Mouse (Mus musculus) stomach, postnatal 0 days (tissue): ENCODE results near the gene Prkcb. TPM values are rescaled to one million over a fixed set of nuclear protein-coding genes. Genes with fewer than 3 reads are reported as not detected.

Experiments
- ATAC-seq: fragments of 200-750 bp; cut with Nextera tagmentation; 2 replicates; pipeline ENCODE4 v1.8.0; 2017; ENCODE audit not compliant: low FRiP score, low TSS enrichment
- DNase-seq: peaks from one replicate; pipeline ENCODE4 v3.0.0-alpha.2; 2016; ENCODE audit warnings: low spot score
- H3K27ac ChIP-seq: fragments of 300-500 bp; sonication (generic); replicated peaks from 2 replicates; pipeline ENCODE4 v1.5.1; 2014; ENCODE audit warnings: mild to moderate bottlenecking, control low read depth
- H3K27me3 ChIP-seq: fragments of 300-500 bp; sonication (generic); 2 replicates; pipeline ENCODE4 v1.6.1; 2014; ENCODE audit warnings: low read length; ENCODE audit not compliant: control insufficient read depth, insufficient read depth
- H3K36me3 ChIP-seq: fragments of 300-500 bp; sonication (generic); 2 replicates; pipeline ENCODE4 v1.6.1; 2014; ENCODE audit warnings: low read length, mixed read lengths; ENCODE audit not compliant: control insufficient read depth, insufficient read depth
- H3K4me1 ChIP-seq: fragments of 300-500 bp; sonication (generic); replicated peaks from 2 replicates; pipeline ENCODE4 v1.6.1; 2014; ENCODE audit warnings: antibody characterized with exemption; ENCODE audit not compliant: control insufficient read depth, insufficient read depth
- H3K4me2 ChIP-seq: fragments of 300-500 bp; sonication (generic); replicated peaks from 2 replicates; pipeline ENCODE4 v1.6.1; 2014; ENCODE audit warnings: low read depth, mild to moderate bottlenecking, control low read depth, moderate library complexity
- H3K4me3 ChIP-seq: fragments of 300-500 bp; sonication (generic); 2 replicates; pipeline ENCODE4 v1.5.1; 2014; ENCODE audit warnings: low read depth, low read length, control low read depth
- H3K9ac ChIP-seq: fragments of 300-500 bp; sonication (generic); 2 replicates; pipeline ENCODE4 v1.6.1; 2014; ENCODE audit warnings: mild to moderate bottlenecking, low read length, control low read depth, mixed read lengths
- H3K9me3 ChIP-seq: fragments of 300-500 bp; sonication (generic); 2 replicates; pipeline ENCODE4 v1.6.1; 2016; ENCODE audit warnings: low read length; ENCODE audit not compliant: control insufficient read depth
- CTCF ChIP-seq: IDR thresholded peaks from 2 replicates; pipeline ENCODE4 v1.5.1; 2016; ENCODE audit warnings: antibody characterized with exemption, low read depth, mild to moderate bottlenecking, moderate library complexity
- EP300 ChIP-seq: optimal IDR thresholded peaks from 2 replicates; pipeline ENCODE3; 2016; ENCODE audit warnings: antibody characterized with exemption
- WGBS: fragments of 180-500 bp; shearing (Covaris S2); extraction: QIAGEN DNeasy Blood & Tissue Kit; methylation state at CpG from one replicate; pipeline ENCODE4 v1.1.7; 2014; 5-methylcytosine and 5-hydroxymethylcytosine counted together
- polyA plus RNA-seq: library from polyadenylated mRNA; unstranded; fragments of >200 nt; fragmentation: Nextera tagmentation; extraction: Ambion mirVana; gene quantifications from 2 replicates; pipeline ENCODE4 v1.2.1, GENCODE M21; 2015

Prkcb gene
- polyA plus RNA-seq, 1 experiment from 2014 or later, result 7.9 TPM

DNA sequence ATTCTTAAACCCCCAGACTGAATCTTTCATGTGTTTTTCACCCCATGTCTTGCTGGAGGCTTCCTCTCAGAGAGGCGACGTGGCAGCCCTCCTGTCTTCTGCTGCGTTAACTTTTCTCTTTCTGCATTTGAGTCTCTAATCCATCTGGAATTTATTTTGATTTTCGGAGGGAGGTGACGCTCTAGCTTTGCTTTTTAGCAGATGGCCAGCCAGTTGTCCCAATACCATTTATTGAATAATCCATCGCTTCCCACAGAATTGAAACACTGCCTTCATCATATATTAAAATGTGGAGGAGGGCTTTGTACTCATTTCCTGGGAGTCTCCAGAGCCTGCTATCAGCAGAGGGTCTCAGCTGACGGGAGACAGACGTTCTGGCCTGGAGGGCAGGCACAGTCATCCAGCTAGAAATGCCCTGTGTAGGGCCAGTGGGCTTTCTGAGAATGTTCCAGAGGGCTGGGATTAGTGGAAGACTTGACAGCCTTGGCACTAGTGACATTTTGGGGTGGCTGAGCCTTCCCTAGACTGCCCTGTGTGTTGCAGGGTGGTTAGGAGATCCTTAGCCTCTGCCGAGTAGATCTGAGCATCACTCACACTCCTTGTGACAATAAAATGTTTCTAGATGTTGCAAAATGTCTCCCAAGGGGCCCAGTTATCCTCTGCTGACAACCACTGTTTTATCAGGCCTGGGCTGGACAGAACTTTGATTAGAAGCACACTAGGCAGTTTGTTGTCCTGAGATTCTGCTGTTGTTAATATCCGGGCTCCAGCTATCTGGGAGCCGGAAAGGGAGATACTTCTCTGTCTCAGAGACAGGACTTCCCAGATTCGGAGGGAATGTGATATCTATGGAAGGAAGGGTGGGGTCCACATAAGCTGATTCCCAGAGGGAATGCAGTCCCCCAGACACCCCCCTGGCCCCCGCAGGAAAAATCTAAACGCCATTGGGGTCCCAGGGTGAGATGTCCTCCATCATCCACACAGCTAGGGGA is 58.0 kb downstream of the Prkcb start:
- no peak for ATAC-seq
- Histone ChIP-seq H3K27ac (no peak overlapping the region), H3K4me2 (no peak overlapping the region), H3K4me1 (no peaks in the 10 kb centered on the region), H3K27me3 (no peaks in the 10 kb centered on the region), H3K9ac (no peak overlapping the region), H3K9me3 (no peaks in the 10 kb centered on the region), H3K36me3 (no peaks in the 10 kb centered on the region), H3K4me3 (no peak overlapping the region)
- DNase-seq, result no peak
- 65% methylated on average over 14 of the region's 14 CpGs for WGBS
- no peak for TF ChIP-seq CTCF
- TF ChIP-seq EP300, result no peak

DNA sequence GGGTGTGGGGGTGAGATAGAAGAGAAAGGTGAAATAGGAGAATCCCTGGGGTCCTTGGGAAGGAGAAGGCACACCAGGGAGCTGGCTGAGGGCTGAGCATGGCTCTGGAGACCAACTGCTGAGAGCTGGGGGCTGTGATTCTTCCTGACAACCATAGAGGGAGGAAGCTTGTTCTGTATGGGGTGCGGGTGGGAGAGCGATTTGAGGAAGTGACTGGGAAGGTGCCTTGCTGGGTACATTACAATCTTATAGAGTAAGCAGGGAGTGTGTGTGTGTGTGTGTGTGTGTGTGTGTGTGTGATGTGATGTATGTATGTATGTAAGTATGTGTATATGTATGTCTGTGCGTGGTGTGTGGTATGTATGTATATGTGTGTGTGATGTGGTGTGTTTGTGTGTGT is 58.9 kb downstream of the Prkcb start:
- no peaks in the 10 kb centered on the region for H3K9me3 ChIP-seq
- no peak overlapping the region for H3K9ac ChIP-seq
- DNase-seq (no peak), ATAC-seq (no peak)
- no peak overlapping the region for H3K27ac ChIP-seq
- H3K4me2 ChIP-seq, result no peak overlapping the region
- no peaks in the 10 kb centered on the region for H3K36me3 ChIP-seq
- no peaks in the 10 kb centered on the region for H3K4me1 ChIP-seq
- 83% methylated on average over 3 of the region's 3 CpGs for WGBS
- TF ChIP-seq EP300 (no peak), CTCF (no peak)
- H3K27me3 ChIP-seq, result no peaks in the 10 kb centered on the region
- H3K4me3 ChIP-seq, result no peak overlapping the region

DNA sequence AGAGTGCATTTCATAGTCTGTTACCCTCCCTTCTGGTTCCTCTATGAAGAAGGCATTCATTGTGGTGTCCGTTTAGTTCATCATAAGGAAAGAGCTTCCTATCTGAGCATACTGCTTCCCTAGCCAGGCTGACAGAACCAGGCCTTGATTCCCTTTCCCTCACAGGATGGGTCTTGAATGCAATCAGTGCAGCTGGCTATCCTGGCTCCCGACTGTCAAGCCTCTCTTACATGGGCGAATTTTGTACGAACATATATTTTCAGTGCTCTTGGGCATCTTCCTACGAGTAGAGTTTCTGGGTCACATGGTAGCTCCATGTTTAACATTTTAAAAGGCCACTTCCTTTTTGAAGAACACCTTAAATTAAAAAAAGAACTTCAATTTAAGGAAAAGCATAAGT is 61.4 kb downstream of the Prkcb start:
- Histone ChIP-seq H3K9me3 (no peaks in the 10 kb centered on the region), H3K4me1 (no peaks in the 10 kb centered on the region), H3K27ac (no peak overlapping the region), H3K27me3 (no peaks in the 10 kb centered on the region), H3K9ac (no peak overlapping the region), H3K4me2 (no peak overlapping the region), H3K36me3 (no peaks in the 10 kb centered on the region), H3K4me3 (no peak overlapping the region)
- ATAC-seq, result no peak
- DNase-seq, result no peak
- 80% methylated on average over 5 of the region's 5 CpGs for WGBS
- TF ChIP-seq CTCF, result no peak
- no peak for TF ChIP-seq EP300

DNA sequence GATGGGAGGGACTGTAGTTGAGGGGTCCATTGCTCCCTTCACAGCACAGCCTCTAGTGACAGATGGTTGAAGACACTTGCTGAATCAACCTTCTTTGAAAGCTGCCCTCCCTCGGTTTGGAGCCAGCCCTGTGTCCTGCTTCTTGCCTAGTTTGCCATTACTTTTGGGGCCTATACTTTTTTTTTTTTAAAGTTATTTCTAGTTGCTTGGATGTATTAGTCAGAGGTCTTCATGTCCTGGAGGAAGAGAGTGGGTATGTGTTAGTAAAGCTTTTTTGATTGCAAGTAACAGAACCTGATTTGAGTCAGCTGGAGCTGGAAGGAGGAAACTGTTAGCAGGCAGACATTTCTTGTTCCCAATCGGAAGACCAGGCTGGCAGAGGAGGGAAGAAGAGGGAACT is 62.2 kb downstream of the Prkcb start:
- no peak for ATAC-seq
- TF ChIP-seq CTCF (no peak), EP300 (no peak)
- 78% methylated on average over 2 of the region's 2 CpGs for WGBS
- H3K27ac ChIP-seq, result no peak overlapping the region
- H3K27me3 ChIP-seq, result no peaks in the 10 kb centered on the region
- H3K4me1 ChIP-seq, result no peaks in the 10 kb centered on the region
- H3K4me2 ChIP-seq, result no peak overlapping the region
- DNase-seq, result no peak
- no peaks in the 10 kb centered on the region for H3K36me3 ChIP-seq
- H3K9me3 ChIP-seq, result no peaks in the 10 kb centered on the region
- H3K9ac ChIP-seq, result no peak overlapping the region
- no peak overlapping the region for H3K4me3 ChIP-seq

DNA sequence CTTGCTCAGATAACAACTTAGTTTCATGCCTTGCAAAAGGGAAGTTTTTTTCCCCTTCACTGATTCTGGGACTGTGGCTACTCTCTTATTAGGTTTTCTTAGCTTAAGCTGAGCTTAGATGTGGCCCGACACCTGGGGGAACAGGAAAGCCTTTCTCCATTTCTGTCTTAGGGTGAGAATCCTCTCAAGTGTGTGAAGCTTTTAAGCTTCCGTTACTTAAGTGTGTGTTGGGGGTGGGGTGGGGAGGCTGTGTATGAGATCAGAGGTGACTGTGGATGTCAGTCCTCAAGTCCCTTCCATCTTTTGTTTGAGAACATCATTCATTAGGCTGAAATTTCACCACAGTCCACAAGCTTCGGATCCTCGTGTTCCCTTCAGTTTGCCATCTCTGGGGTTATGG is 63.3 kb downstream of the Prkcb start:
- ATAC-seq (no peak), DNase-seq (no peak)
- Histone ChIP-seq H3K9me3 (no peaks in the 10 kb centered on the region), H3K36me3 (no peaks in the 10 kb centered on the region), H3K27ac (no peak overlapping the region), H3K27me3 (no peaks in the 10 kb centered on the region), H3K4me3 (no peak overlapping the region), H3K9ac (no peak overlapping the region), H3K4me1 (no peaks in the 10 kb centered on the region), H3K4me2 (no peak overlapping the region)
- WGBS, result 72% methylated on average over 4 of the region's 4 CpGs
- no peak for TF ChIP-seq CTCF
- TF ChIP-seq EP300, result no peak

DNA sequence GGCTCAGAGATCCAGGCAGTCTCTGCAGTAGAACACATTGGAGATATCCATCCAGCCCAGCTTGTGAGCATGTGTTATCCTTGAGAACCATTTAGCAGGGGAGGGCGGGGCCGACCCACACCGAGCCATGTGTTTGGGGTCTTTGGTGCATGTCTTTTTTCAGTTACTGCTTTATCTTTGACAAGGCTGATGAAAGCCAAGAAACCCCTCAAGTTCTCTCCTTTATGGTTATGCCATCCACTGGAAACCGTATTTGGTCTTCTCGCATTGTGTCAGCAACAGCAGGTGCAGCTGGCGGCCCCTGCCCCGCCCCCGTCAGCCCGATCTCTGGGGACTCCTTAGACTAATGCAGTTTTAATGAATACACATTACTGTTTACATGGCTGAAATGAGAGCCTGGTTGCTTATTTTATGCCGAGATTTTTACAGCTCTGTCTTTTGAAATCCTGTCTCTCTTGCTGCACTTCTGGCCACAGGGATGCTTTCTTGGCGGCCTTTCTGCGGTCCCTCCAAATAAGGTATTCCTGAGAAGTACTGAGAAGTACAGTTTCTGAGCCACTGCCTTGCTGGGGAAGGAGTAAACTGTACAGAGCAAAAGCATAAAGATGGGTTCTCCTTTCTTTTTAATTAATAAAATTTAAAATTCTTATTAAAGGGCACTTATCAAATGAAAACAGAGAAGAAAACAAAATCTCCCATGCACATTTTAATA is 64.2 kb downstream of the Prkcb start:
- 44% methylated on average over 12 of the region's 12 CpGs for WGBS
- no peak overlapping the region for H3K27ac ChIP-seq
- H3K9ac ChIP-seq, result no peak overlapping the region
- TF ChIP-seq EP300 (no peak), CTCF (no peak)
- H3K27me3 ChIP-seq, result no peaks in the 10 kb centered on the region
- H3K4me1 ChIP-seq, result no peaks in the 10 kb centered on the region
- no peak overlapping the region for H3K4me3 ChIP-seq
- H3K36me3 ChIP-seq, result no peaks in the 10 kb centered on the region
- ATAC-seq (no peak; the same call in 1 of the 2 replicates), DNase-seq (no peak)
- H3K4me2 ChIP-seq, result no peak overlapping the region
- H3K9me3 ChIP-seq, result no peaks in the 10 kb centered on the region
